Mouse (Mus musculus): Measurements from ENCODE around the gene Sorbs1. TPM values are rescaled to one million over a fixed set of nuclear protein-coding genes. Genes with fewer than 3 reads are reported as not detected.

Sorbs1 gene
- polyA plus RNA-seq, 1 experiment from 2014 or later = 90.6 TPM

- Histone ChIP-seq H3K4me2 (no peak overlapping the region), H3K27ac (ENCODE audit: low read depth, low read length) (peak overlapping the region; percentile 43; the same call in 1 of the 2 replicates), H3K27me3 (ENCODE audit: control insufficient read depth, insufficient read depth, low read length) (no peaks in the 10 kb centered on the region), H3K4me3 (ENCODE audit: low read depth, low read length) (no peak overlapping the region), H3K4me1 (ENCODE audit: control insufficient read depth, insufficient read depth, low read length) (peaks cover 9% of the 10 kb centered on the region), H3K9ac (ENCODE audit: low read depth, low read length) (no peak overlapping the region; the same call in 1 of the 2 replicates), H3K36me3 (ENCODE audit: control insufficient read depth, insufficient read depth, low read length) (0 out of 2 replicates have a peak, but pooled peaks cover 6% of the 10 kb centered on the region), H3K9me3 (replicated peaks; ENCODE audit: control insufficient read depth, low read length) (no peaks in the 10 kb centered on the region)
- 36% methylated on average over 5 of the region's 5 CpGs for WGBS (ENCODE audit: insufficient replicate concordance)
- ATAC-seq (replicated peaks; ENCODE audit: insufficient number of reproducible peaks, low FRiP score, low TSS enrichment) = no peak
Observed at GRCm38 (mm10) chr19:40548796-40549515, 35.4 kb upstream of the Sorbs1 start.

DNA sequence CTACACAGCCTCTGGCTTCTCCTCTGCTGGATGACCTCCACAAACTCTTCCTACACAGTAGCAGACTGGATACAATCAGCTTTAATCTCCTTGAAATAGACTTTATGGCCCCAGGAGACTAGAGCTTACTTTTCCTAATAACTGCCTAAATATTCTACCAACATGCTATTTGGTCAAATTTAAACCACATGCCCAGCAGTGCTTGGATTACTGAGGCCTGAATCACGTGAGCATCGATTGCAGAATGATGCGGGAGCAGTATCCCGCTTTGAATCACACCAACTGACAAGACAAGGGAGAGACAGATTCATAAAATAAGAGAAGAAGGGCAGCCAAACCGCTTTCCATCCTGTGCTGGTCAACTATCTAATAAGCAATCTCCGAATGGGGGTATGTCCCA lies 34.8 kb upstream of the Sorbs1 start:
- H3K36me3 ChIP-seq (ENCODE audit: control insufficient read depth, insufficient read depth, low read length) = 0 out of 2 replicates have a peak, but pooled peaks cover 6% of the 10 kb centered on the region
- 87% methylated on average over 6 of the region's 6 CpGs for WGBS (ENCODE audit: insufficient replicate concordance)
- H3K4me1 ChIP-seq (ENCODE audit: control insufficient read depth, insufficient read depth, low read length) = peaks cover 9% of the 10 kb centered on the region
- no peaks in the 10 kb centered on the region for H3K9me3 ChIP-seq (replicated peaks; ENCODE audit: control insufficient read depth, low read length)
- no peak overlapping the region for H3K4me3 ChIP-seq (ENCODE audit: low read depth, low read length)
- no peak for ATAC-seq (replicated peaks; ENCODE audit: insufficient number of reproducible peaks, low FRiP score, low TSS enrichment)
- no peak overlapping the region for H3K27ac ChIP-seq (ENCODE audit: low read depth, low read length)
- no peaks in the 10 kb centered on the region for H3K27me3 ChIP-seq (ENCODE audit: control insufficient read depth, insufficient read depth, low read length)
- no peak overlapping the region for H3K4me2 ChIP-seq
- no peak overlapping the region for H3K9ac ChIP-seq (ENCODE audit: low read depth, low read length)

- 8% methylated on average over 3 of the region's 3 CpGs for WGBS (ENCODE audit: insufficient replicate concordance)
- Histone ChIP-seq H3K27me3 (ENCODE audit: control insufficient read depth, insufficient read depth, low read length) (no peaks in the 10 kb centered on the region), H3K9ac (ENCODE audit: low read depth, low read length) (no peak overlapping the region), H3K4me3 (ENCODE audit: low read depth, low read length) (no peak overlapping the region), H3K4me2 (no peak overlapping the region), H3K9me3 (replicated peaks; ENCODE audit: control insufficient read depth, low read length) (no peaks in the 10 kb centered on the region), H3K36me3 (ENCODE audit: control insufficient read depth, insufficient read depth, low read length) (no peaks in the 10 kb centered on the region), H3K27ac (ENCODE audit: low read depth, low read length) (no peak overlapping the region), H3K4me1 (ENCODE audit: control insufficient read depth, insufficient read depth, low read length) (peaks cover 9% of the 10 kb centered on the region)
- ATAC-seq (replicated peaks; ENCODE audit: insufficient number of reproducible peaks, low FRiP score, low TSS enrichment) = no peak; the same call in 1 of the 2 replicates
Observed at GRCm38 (mm10) chr19:40544856-40545255, 31.3 kb upstream of the Sorbs1 start.

- WGBS (ENCODE audit: insufficient replicate concordance) = 65% methylated on average over 7 of the region's 7 CpGs
- no peaks in the 10 kb centered on the region for H3K27me3 ChIP-seq (ENCODE audit: control insufficient read depth, insufficient read depth, low read length)
- H3K36me3 ChIP-seq (ENCODE audit: control insufficient read depth, insufficient read depth, low read length) = no peaks in the 10 kb centered on the region
- H3K4me2 ChIP-seq = no peak overlapping the region
- H3K4me3 ChIP-seq (ENCODE audit: low read depth, low read length) = no peak overlapping the region
- ATAC-seq (replicated peaks; ENCODE audit: insufficient number of reproducible peaks, low FRiP score, low TSS enrichment) = no peak
- H3K27ac ChIP-seq (ENCODE audit: low read depth, low read length) = no peak overlapping the region
- no peak overlapping the region for H3K9ac ChIP-seq (ENCODE audit: low read depth, low read length)
- H3K4me1 ChIP-seq (ENCODE audit: control insufficient read depth, insufficient read depth, low read length) = no peaks in the 10 kb centered on the region
- H3K9me3 ChIP-seq (replicated peaks; ENCODE audit: control insufficient read depth, low read length) = no peaks in the 10 kb centered on the region
Observed at GRCm38 (mm10) chr19:40542776-40543175, 29.2 kb upstream of the Sorbs1 start.

- no peak for ATAC-seq (replicated peaks; ENCODE audit: insufficient number of reproducible peaks, low FRiP score, low TSS enrichment)
- no peaks in the 10 kb centered on the region for H3K9me3 ChIP-seq (replicated peaks; ENCODE audit: control insufficient read depth, low read length)
- no peak overlapping the region for H3K9ac ChIP-seq (ENCODE audit: low read depth, low read length)
- H3K4me1 ChIP-seq (ENCODE audit: control insufficient read depth, insufficient read depth, low read length) = peaks cover 8% of the 10 kb centered on the region; the same call in 1 of the 2 replicates
- 27% methylated on average over 6 of the region's 6 CpGs for WGBS (ENCODE audit: insufficient replicate concordance)
- H3K4me2 ChIP-seq = no peak overlapping the region
- H3K27ac ChIP-seq (ENCODE audit: low read depth, low read length) = no peak overlapping the region
- no peaks in the 10 kb centered on the region for H3K36me3 ChIP-seq (ENCODE audit: control insufficient read depth, insufficient read depth, low read length)
- H3K4me3 ChIP-seq (ENCODE audit: low read depth, low read length) = no peak overlapping the region
- no peaks in the 10 kb centered on the region for H3K27me3 ChIP-seq (ENCODE audit: control insufficient read depth, insufficient read depth, low read length)
Observed at GRCm38 (mm10) chr19:40536526-40536925, 22.9 kb upstream of the Sorbs1 start.

- no peaks in the 10 kb centered on the region for H3K36me3 ChIP-seq (ENCODE audit: control insufficient read depth, insufficient read depth, low read length)
- H3K9me3 ChIP-seq (replicated peaks; ENCODE audit: control insufficient read depth, low read length) = no peaks in the 10 kb centered on the region
- 70% methylated on average over 5 of the region's 5 CpGs for WGBS (ENCODE audit: insufficient replicate concordance)
- H3K9ac ChIP-seq (ENCODE audit: low read depth, low read length) = no peak overlapping the region
- no peak for ATAC-seq (replicated peaks; ENCODE audit: insufficient number of reproducible peaks, low FRiP score, low TSS enrichment)
- peaks cover 8% of the 10 kb centered on the region; the same call in 1 of the 2 replicates for H3K4me1 ChIP-seq (ENCODE audit: control insufficient read depth, insufficient read depth, low read length)
- no peak overlapping the region for H3K4me2 ChIP-seq
- no peaks in the 10 kb centered on the region for H3K27me3 ChIP-seq (ENCODE audit: control insufficient read depth, insufficient read depth, low read length)
- H3K27ac ChIP-seq (ENCODE audit: low read depth, low read length) = peak overlapping the region; percentile 35; the same call in 1 of the 2 replicates
- H3K4me3 ChIP-seq (ENCODE audit: low read depth, low read length) = no peak overlapping the region
Observed at GRCm38 (mm10) chr19:40532525-40532924, 18.9 kb upstream of the Sorbs1 start.

DNA sequence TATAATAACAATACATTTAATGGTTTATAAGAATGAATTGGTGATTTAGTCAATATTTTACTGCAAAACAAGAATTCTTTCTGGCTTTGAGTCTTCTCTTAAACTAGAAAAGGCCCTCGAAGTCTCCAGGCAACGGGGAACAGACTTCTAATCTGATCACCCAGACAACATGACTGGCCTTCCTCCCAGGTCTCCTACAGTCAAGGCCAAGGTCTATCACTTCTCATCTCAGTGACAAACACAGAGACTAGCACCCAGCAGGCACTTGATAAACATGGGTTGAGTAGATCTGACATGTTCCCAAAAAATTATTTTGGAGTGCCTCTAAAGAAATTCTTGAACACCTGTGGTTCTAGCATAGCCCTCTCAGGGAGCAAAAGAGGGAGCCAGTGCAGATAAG lies 16.7 kb upstream of the Sorbs1 start:
- Histone ChIP-seq H3K36me3 (ENCODE audit: control insufficient read depth, insufficient read depth, low read length) (no peaks in the 10 kb centered on the region), H3K4me2 (no peak overlapping the region), H3K9ac (ENCODE audit: low read depth, low read length) (no peak overlapping the region), H3K9me3 (replicated peaks; ENCODE audit: control insufficient read depth, low read length) (no peaks in the 10 kb centered on the region), H3K27ac (ENCODE audit: low read depth, low read length) (no peak overlapping the region), H3K27me3 (ENCODE audit: control insufficient read depth, insufficient read depth, low read length) (no peaks in the 10 kb centered on the region), H3K4me1 (ENCODE audit: control insufficient read depth, insufficient read depth, low read length) (no peaks in the 10 kb centered on the region), H3K4me3 (ENCODE audit: low read depth, low read length) (no peak overlapping the region)
- ATAC-seq (replicated peaks; ENCODE audit: insufficient number of reproducible peaks, low FRiP score, low TSS enrichment) = no peak
- WGBS (ENCODE audit: insufficient replicate concordance) = 73% methylated on average over 2 of the region's 2 CpGs

- no peaks in the 10 kb centered on the region for H3K4me1 ChIP-seq (ENCODE audit: control insufficient read depth, insufficient read depth, low read length)
- H3K9me3 ChIP-seq (replicated peaks; ENCODE audit: control insufficient read depth, low read length) = no peaks in the 10 kb centered on the region
- no peaks in the 10 kb centered on the region for H3K36me3 ChIP-seq (ENCODE audit: control insufficient read depth, insufficient read depth, low read length)
- ATAC-seq (replicated peaks; ENCODE audit: insufficient number of reproducible peaks, low FRiP score, low TSS enrichment) = no peak
- H3K27ac ChIP-seq (ENCODE audit: low read depth, low read length) = no peak overlapping the region
- H3K4me2 ChIP-seq = no peak overlapping the region
- no peak overlapping the region for H3K9ac ChIP-seq (ENCODE audit: low read depth, low read length)
- H3K27me3 ChIP-seq (ENCODE audit: control insufficient read depth, insufficient read depth, low read length) = no peaks in the 10 kb centered on the region
- no peak overlapping the region for H3K4me3 ChIP-seq (ENCODE audit: low read depth, low read length)
Observed at GRCm38 (mm10) chr19:40528254-40528653, 14.7 kb upstream of the Sorbs1 start.

All from heart, embryonic 11.5 days (tissue).